Mouse (Mus musculus) ES-E14 (cell line): ENCODE measurements around the gene H2afj. TPM values are rescaled to one million over a fixed set of nuclear protein-coding genes. Genes with fewer than 3 reads are reported as not detected.
A peak's percentile ranks its signal among the peaks of the same experiment; 100 is the strongest.

ENCODE experiments used
- DNase-seq: peaks from one replicate; pipeline ENCODE4 v3.0.0-alpha.2; 2013; ENCODE audit warnings: low read depth, low spot score
- H3K27ac ChIP-seq: 2 replicates; pipeline ENCODE4 v1.5.1; 2012; ENCODE audit warnings: low read depth, mild to moderate bottlenecking, low read length, moderate library complexity, mixed read lengths; ENCODE audit not compliant: poor library complexity, insufficient read depth, severe bottlenecking
- H3K36me3 ChIP-seq: 2 replicates; pipeline ENCODE4 v1.6.1; 2012; ENCODE audit warnings: mild to moderate bottlenecking, low read length, moderate library complexity, mixed read lengths; ENCODE audit not compliant: control insufficient read depth, poor library complexity, insufficient read depth, severe bottlenecking
- H3K4me1 ChIP-seq, 2 experiments: fragments of 150-350 bp in 1 of 2; sonication (generic) in 1 of 2; 2 replicates each; pipeline ENCODE4 v1.6.1; 2012; ENCODE audit warnings: low read length in 2 of 2, mild to moderate bottlenecking in 1 of 2, mixed read lengths in 1 of 2; ENCODE audit not compliant: control insufficient read depth in 2 of 2, insufficient read depth in 2 of 2, poor library complexity in 1 of 2
- H3K4me3 ChIP-seq, 2 experiments: fragments of 150-350 bp in 1 of 2; sonication (generic) in 1 of 2; 2 replicates each; pipeline ENCODE4 v1.5.1; 2012; ENCODE audit warnings: low read length in 2 of 2, low read depth in 1 of 2, mild to moderate bottlenecking in 1 of 2, mixed read lengths in 1 of 2; ENCODE audit not compliant: insufficient read depth in 1 of 2, poor library complexity in 1 of 2, severe bottlenecking in 1 of 2
- H3K9ac ChIP-seq: 2 replicates; pipeline ENCODE4 v1.6.1; 2012; ENCODE audit warnings: low read depth, mild to moderate bottlenecking, low read length, mixed read lengths; ENCODE audit not compliant: poor library complexity, insufficient read depth, severe bottlenecking
- H3K9me3 ChIP-seq: fragments of 150-350 bp; sonication (generic); 2 replicates; pipeline ENCODE4 v1.6.1; 2012; ENCODE audit warnings: low read depth, mild to moderate bottlenecking, low read length; ENCODE audit not compliant: control insufficient read depth, insufficient read depth
- CHD2 ChIP-seq: IDR thresholded peaks from 2 replicates; pipeline ENCODE4 v1.6.1; 2014; ENCODE audit warnings: mild to moderate bottlenecking, low read depth, low read length, inconsistent platforms
- HCFC1 ChIP-seq: IDR thresholded peaks from 2 replicates; pipeline ENCODE4 v1.6.1; 2012; ENCODE audit warnings: low read length, inconsistent platforms, borderline replicate concordance; ENCODE audit not compliant: insufficient read depth
- MAFK ChIP-seq: IDR thresholded peaks from 2 replicates; pipeline ENCODE4 v1.6.1; 2014; ENCODE audit warnings: mild to moderate bottlenecking, low read depth, low read length, inconsistent platforms; ENCODE audit not compliant: insufficient read depth
- ZC3H11A ChIP-seq: IDR thresholded peaks from 2 replicates; pipeline ENCODE4 v1.6.1; 2012; ENCODE audit warnings: low read depth, mild to moderate bottlenecking, inconsistent platforms, low read length, borderline replicate concordance
- ZNF384 ChIP-seq: IDR thresholded peaks from 2 replicates; pipeline ENCODE4 v1.6.1; 2012; ENCODE audit warnings: low read depth, low read length, inconsistent platforms
- in situ Hi-C, 2 experiments: fragments of 600-800 bp; cut with MboI; formaldehyde crosslinking; loops; one replicate each; pipeline ENCODE4 v1.15.1; 2025; ENCODE audit warnings: low sequenced_read_pairs in 2 of 2, inconsistent platforms in 1 of 2; ENCODE audit not compliant: unreplicated experiment in 2 of 2
- total RNA-seq: library from RNA; depleted of rRNA; stranded (reverse); fragments of 300-350 nt; gene quantifications from 2 replicates; pipeline ENCODE4 v1.2.3, GENCODE M21; 2012

H2afj gene
- total RNA-seq, 1 experiment = 185 TPM

GRCm38 (mm10) chr6:136815381-136815780, 7.3 kb downstream of the H2afj start:
- DNase-seq = no peak
- H3K9me3 ChIP-seq = no peaks in the 10 kb centered on the region
- peaks cover 0 to 15% of the 10 kb centered on the region in 2 experiments; a peak in 2 of 4 replicates for H3K4me1 ChIP-seq
- no peak overlapping the region for H3K27ac ChIP-seq
- no peak overlapping the region for H3K9ac ChIP-seq
- TF ChIP-seq ZC3H11A (no peak), ZNF384 (no peak), HCFC1 (no peak), MAFK (no peak), CHD2 (no peak)
- no peak overlapping the region for H3K4me3 ChIP-seq
- in situ Hi-C loops = no loop called here
- peaks cover 51% of the 10 kb centered on the region for H3K36me3 ChIP-seq

GRCm38 (mm10) chr6:136816826-136817225, 8.8 kb downstream of the H2afj start:
- peak overlapping the region; percentile 12 to 59; a peak in 3 of 4 replicates for H3K4me3 ChIP-seq
- peaks cover 0 to 11% of the 10 kb centered on the region in 2 experiments; a peak in 1 of 4 replicates for H3K4me1 ChIP-seq
- peaks cover 61% of the 10 kb centered on the region for H3K36me3 ChIP-seq
- in situ Hi-C loops = no loop called here
- H3K9ac ChIP-seq = peak overlapping the region; percentile 60; the same call in 1 of the 2 replicates
- TF ChIP-seq ZC3H11A (no peak), ZNF384 (no peak), HCFC1 (no peak), CHD2 (no peak), MAFK (no peak)
- no peak for DNase-seq
- no peaks in the 10 kb centered on the region for H3K9me3 ChIP-seq
- no peak overlapping the region for H3K27ac ChIP-seq

GRCm38 (mm10) chr6:136817549-136817948, 9.5 kb downstream of the H2afj start:
- Histone ChIP-seq H3K27ac (no peak overlapping the region), H3K4me1 (peaks cover 0 to 8% of the 10 kb centered on the region in 2 experiments; a peak in 1 of 4 replicates), H3K9ac (no peak overlapping the region), H3K4me3 (no peak overlapping the region), H3K36me3 (peaks cover 69% of the 10 kb centered on the region), H3K9me3 (no peaks in the 10 kb centered on the region)
- no peak for TF ChIP-seq CHD2
- TF ChIP-seq ZC3H11A = no peak
- no peak for TF ChIP-seq HCFC1
- no peak for TF ChIP-seq MAFK
- no peak for TF ChIP-seq ZNF384
- no peak for DNase-seq
- in situ Hi-C loops = no loop called here

- H3K4me1 ChIP-seq = 0 out of 4 replicates have a peak, but pooled peaks cover 0 to 6% of the 10 kb centered on the region in 2 experiments
- in situ Hi-C loops = no loop called here
- H3K36me3 ChIP-seq = peaks cover 63% of the 10 kb centered on the region
- TF ChIP-seq ZC3H11A (no peak), MAFK (no peak), HCFC1 (no peak), ZNF384 (no peak), CHD2 (no peak)
- H3K27ac ChIP-seq = no peak overlapping the region
- DNase-seq = no peak
- H3K9me3 ChIP-seq = no peaks in the 10 kb centered on the region
- H3K4me3 ChIP-seq = no peak overlapping the region
- H3K9ac ChIP-seq = no peak overlapping the region
These were observed 12.3 kb downstream of the H2afj start for GRCm38 (mm10) chr6:136820381-136820780.

GRCm38 (mm10) chr6:136821086-136821485, 13.0 kb downstream of the H2afj start:
- TF ChIP-seq ZC3H11A (no peak), HCFC1 (no peak)
- in situ Hi-C loops = no loop called here

More at GRCm38 (mm10) chr6:136821086-136821485, 13.0 kb downstream of the H2afj start:
- Histone ChIP-seq H3K9ac (no peak overlapping the region), H3K9me3 (no peaks in the 10 kb centered on the region), H3K4me3 (no peak overlapping the region), H3K27ac (no peak overlapping the region), H3K4me1 (0 out of 4 replicates have a peak, but pooled peaks cover 0 to 6% of the 10 kb centered on the region in 2 experiments), H3K36me3 (peaks cover 57% of the 10 kb centered on the region)
- DNase-seq = no peak
